Mouse (Mus musculus): Measurements from ENCODE around the gene Olfr1167.
"Not testable (repeated sequence)": the region's sequence is repeated elsewhere in the genome, so short reads cannot be mapped to it uniquely, and the experiment has no call there.

The Olfr1167 gene

DNA sequence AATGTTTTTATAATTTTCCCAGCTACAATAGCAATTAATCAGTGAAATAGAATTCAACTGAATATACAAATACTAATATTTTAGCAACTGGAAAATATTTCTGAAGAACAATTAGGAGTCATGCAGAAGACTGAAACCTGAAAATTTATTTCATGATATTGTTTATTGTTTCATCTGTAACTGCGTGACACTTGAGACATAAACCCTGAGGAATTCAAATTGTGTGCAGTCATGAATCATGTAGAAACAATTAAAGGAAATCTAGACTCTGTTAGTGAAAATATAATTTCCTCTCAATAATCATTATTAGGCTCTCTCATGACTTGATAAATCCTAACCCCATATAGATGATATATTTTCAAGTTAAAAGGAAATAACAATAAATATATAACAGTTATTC lies at the start of gene Olfr1167:
TSS of gene Olfr1167 (minus strand) at position 101 of the 400 bp plus-strand sequence.
- DNase-seq (ENCODE audit: low read depth): not testable (repeated sequence)

DNA sequence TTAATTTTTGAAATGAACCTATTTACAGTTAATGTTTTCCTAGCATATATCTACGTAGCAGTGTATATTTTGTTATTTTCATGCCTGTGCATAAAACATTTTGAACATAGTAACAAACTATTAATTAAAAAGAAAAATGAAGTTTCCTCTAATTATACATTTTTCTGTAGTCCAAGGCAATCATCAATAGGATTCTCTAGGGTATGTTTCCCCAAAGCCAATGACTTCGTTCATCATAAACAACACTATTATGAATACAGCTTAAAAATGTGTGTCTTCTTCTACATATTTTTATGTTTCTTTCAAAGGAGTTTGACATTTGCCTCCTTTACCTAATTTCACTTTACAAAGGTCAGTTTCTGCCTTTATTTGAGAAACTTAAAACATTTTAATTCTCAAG lies 26.6 kb upstream of the Olfr1167 start, which contains the start of gene Olfr1168:
TSS of gene Olfr1168 (plus strand) at position 301 of the 400 bp plus-strand sequence.
- no peak for DNase-seq (ENCODE audit: low read depth)

DNA sequence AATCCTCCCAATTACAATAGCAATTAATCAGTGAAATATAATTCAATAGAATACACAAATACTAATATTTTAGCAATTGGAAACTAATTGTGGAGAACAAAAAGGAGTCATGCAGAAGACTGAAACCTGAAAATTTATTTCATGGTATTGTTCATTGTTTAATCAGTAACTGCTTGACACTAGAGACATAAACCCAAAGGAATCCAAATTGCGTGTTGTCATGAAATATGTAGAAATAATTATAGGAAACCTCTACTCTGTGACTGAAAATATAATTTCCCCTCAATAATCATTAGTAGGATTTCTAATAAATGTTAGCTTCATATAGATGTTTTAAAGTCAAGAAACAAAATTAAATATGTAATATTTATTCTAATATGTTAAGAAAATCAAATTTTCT lies 26.8 kb downstream of the Olfr1167 start, which contains the start of gene Olfr1166:
TSS of gene Olfr1166 (minus strand) at position 101 of the 400 bp plus-strand sequence.
- no peak for DNase-seq (ENCODE audit: low read depth)

Measured in 416B (cell line).